Mouse (Mus musculus): ENCODE results near the gene Per3.
A peak's percentile ranks its signal among the peaks of the same experiment; 100 is the strongest.

Per3 gene

DNA sequence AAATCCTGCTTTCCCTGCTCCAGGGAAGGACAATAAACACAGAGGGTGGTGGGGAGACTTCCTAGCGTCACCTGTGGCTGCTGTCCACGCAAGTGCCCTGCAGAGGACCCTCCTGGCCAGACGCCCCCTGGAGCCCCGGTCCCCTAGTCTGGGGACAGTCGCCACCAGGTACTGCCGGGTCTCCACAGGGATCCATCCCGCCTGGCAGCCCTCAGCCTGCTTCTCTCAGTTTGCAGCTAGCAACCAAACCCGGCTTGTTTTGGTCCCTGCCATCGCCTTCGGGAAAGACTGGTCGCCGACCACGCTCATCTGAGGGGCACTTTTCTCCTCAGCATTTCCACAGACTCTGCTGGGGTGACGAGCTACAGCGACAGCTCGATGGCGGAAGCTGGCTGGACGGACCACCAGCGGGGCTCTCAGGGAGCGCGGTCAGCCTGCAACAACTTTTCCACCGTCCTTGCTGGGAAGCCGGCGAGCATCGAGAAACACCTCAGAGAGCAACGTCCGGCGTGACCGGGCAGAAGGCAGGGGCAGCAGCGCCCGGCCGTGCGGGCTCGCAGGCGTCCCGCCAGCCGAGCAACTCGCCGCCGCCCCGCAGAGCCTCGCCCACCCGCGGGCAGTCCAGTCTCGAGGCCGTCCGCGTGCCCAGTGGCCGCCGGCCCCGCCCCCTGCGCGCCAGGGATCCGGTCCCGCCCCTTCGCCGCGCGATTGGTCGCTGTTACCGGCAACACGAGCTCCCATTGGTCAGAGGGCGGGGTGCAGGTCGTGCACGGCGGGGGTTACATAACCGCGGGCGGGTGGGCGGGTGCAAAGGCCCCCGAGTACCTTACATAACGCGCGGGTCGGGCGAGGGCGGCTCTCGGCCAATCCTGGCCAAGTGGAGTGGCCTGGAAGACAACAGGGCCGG lies at the start of gene Per3:
Gene Per3, minus strand, starts transcription at position 629 of the 907 bp plus-strand sequence.
- DNase-seq (ENCODE audit: low read depth, low spot score): peak; percentile 93

DNA sequence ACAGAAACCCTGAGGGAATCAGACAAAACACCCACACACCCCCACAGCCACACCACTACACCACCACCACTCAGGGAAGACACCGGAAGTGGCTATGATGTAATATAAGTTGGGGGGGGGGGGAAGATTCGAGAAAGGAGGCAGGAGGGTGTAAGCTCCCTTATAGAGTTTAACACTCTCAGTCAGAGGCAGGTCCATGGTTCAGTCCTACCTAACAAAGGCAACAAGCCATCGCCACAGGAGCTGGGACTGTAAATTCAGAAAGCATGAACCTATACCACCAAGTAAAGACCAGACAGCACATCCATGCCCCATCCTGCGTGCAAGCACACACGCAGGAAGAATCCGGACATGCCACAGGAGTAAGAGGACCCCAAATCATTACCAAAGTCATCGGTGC lies 44.8 kb upstream of the Per3 start, which contains the start of gene Gm13090:
Gene Gm13090, plus strand, starts transcription at position 301 of the 400 bp plus-strand sequence.
- no peak for DNase-seq (ENCODE audit: low read depth, low spot score)

DNA sequence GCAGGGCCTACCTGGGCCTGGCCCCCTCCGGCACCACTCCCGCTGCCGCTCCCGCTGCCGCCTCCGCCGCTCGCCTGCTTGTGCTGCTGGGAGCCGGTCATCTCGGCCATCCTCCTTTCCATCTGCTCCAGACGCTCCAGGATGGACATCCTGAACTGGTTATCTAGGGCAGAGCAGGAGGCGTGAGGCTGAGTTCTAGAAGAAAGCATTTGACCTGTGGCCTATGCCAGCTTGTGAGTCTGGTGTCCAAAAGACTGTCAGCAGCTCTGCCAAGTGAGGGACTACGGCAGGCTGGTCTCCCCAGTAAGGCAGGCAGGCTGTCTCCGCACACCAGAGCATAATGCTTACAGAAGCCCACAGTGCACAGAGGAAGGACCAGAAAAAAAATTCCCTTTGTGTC lies 44.4 kb upstream of the Per3 start:
- DNase-seq (ENCODE audit: low read depth, low spot score): no peak

DNA sequence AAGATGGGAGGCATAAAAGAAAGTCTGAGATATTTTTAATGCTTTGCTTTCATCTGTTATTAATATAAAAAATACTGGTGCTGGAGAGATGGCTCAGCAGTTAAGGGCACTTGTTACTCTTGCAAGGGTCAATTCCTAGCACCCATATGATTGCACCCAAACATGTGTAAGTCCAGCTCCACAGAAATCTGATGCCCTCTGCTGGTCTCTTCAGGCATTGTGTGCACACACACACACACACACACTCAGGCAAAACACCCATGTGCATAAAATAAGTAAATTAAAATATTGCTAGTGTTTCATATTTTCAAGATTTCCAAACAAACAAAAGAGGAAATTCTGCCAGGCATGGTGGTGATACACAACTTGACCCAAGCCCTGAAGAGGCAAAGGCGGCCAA lies 42.9 kb upstream of the Per3 start:
- DNase-seq (ENCODE audit: low read depth, low spot score): no peak

DNA sequence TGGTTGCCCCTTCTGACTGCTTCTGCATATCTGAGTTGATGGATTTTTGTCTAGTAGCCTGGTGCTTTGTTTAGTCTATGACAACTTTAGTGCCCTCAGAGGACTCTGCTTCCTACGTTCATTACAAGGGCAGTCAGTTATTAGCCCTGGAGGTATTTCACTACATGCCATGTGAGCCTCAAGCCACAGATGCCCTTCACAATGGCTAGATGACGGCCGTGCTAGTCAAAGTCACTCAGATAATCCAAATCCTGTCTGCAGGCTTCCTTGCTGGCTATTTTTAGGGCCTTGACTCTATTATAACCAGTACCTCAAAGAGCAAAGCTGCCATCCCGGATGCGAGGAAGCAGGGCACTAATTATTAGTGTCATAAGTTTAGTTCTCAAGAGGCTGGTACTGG lies 38.6 kb upstream of the Per3 start:
- no peak for DNase-seq (ENCODE audit: low read depth, low spot score)

DNA sequence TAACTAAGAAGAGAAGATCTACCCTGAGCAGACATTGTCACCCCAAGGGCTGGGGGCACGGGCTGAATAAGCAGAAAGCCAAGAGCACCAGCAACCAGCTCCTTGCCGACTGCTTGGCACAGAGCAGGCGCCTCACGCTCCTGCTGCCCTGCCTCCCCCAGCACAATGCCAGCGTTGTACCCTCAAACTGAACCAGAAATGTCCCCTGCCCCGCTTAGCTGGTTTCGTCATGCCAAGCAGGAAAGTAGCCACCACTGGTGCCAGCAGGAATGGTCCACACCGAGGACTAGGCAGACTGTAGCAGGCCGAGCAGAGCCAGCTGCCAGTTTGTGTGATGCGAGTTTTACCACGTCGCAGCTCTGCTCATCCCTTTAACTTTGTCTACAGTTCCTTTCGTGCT lies 37.5 kb upstream of the Per3 start:
- DNase-seq (ENCODE audit: low read depth, low spot score): no peak

DNA sequence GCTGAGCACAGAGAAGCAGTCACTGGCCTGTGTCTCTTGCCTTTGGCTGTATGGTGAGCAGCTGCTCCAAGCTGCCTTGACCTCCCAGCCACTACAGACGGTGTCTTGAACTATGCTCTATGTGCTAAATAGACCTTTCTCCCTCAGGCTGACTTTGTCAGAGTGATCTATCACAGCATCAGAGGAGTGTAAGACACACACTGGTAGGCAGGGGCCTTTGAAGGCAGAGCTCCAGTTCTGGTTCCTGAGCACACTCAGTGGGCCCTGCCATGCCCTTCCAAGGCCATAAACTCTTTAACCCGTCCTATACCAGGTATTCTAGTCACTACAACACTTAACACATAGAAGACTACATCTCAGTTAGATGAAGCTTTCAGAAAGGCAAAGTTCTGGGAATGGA lies 36.9 kb upstream of the Per3 start:
- DNase-seq (ENCODE audit: low read depth, low spot score): no peak

DNA sequence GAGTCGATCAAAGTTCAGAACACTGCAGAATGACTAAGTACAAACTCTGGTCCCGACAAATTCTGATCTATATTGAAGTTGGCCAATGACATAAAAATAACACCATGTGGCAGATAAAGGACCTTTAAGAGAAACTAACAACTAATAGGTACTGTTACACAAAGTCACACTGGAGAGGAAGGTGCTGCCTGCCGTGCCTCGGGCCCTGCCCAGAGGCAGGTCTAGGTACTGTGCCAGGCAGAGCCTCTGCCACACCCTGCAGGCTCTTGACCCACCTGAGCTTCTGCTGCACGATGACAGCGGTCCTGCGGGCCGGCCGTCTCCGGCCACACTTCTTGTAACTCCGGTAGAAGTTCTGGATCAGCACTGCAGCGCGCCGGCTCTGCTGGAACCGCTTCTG lies 30.4 kb upstream of the Per3 start:
- no peak for DNase-seq (ENCODE audit: low read depth, low spot score)

DNA sequence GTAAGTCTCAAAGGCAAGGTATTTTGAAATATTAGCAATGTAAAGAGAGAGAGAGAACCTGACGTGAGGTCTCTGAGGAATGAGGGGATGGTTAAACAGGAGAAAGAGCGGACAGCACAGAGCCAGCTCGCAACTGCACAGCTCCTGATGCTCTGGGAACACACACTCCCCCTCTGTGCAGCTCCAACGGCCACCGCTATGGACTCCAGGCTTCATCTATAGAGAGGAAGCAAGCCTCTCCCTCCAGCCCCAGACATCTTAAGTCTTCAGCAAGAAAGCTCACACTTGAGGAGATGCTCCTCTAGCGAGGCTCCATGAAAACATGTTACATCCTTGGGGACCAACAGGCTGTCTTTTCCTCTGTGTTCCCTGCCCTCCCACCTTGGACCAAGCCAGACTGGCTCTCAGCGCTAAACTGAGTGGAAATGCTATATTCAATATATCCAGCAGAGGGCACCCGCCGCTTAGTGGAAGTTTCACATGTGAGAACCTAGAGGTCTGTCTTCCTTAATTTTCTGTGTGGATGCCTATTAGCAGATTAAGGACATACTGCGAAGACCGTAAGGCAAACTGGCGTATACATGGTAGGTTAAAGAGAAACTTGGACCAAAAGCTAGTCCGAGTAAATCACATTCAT lies 28.8 kb upstream of the Per3 start:
- DNase-seq (ENCODE audit: low read depth, low spot score): peak; percentile 60

DNA sequence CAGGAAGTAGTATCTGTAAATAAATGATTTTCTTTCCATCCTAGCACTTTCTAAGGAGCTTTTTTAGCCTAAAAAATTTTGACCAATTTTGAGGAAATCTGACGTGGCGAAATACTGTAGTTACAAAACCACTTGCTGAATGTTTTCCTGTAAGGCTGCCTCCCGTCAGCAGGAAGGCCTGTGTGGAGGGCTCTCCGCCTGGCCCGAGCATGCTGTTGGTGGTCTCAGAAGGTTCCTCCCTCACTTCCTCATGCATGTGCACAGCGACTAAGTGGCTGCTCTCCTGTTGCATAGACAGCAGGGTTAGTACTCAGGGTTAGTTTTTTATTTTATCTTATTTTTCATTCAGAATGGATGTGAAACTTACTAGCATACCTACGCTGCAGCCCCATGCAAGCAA lies 26.5 kb upstream of the Per3 start:
- no peak for DNase-seq (ENCODE audit: low read depth, low spot score)

DNA sequence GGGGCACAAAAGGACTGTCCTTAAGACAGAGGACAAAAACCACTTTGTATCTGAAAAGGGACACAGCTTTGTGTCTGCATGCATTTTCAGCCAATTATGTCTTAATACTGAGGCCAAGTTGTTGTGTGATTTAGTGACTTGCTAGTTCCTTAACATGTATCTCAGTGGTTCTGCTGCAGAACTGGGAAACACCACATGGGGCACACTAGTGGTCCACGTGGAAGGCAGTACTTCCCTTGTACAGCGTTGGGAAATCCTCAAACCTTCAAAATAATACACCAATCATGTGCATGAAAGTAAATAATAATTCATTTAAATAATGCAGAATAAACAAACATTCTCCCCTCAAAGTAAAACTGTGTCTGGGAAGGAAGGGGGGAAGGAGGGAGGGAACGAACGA lies 24.3 kb upstream of the Per3 start:
- no peak for DNase-seq (ENCODE audit: low read depth, low spot score)

DNA sequence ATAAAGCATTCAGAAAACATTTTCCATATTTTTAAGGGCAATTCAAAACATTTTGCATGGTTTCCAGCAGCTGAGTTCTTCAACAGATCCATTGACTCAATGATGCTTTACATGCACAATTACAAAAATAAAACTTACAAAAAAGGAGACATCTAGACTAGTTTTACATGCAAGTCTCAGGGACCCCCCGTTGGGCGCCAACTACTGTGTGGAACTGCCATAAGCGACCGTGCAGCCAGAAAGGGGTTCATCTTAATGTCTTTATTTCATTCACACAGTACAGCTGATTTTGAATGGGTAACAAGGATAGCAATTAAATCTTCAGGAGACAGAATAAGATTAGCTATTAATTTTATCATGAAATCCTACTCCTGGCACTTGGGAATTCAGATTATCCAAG lies 15.1 kb upstream of the Per3 start:
- no peak for DNase-seq (ENCODE audit: low read depth, low spot score)

DNA sequence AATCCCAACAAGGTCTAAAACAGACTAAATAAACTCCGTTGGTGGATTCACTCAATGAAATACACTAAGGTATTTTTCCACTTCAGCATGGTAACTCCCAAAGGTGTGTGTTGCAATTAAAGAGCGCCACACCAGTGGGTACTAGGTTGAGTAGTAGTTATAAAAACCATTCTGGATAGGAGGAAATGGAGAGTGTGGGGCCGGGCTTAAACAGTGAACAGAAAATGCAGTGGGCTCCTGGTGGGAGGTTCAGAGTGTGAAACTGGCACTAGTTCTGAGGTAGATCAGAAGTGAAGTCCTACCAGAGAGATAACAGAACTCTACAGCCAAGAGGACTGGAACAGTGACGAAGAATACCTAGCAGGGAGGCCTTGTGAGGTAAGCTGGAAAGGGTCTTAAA lies 14.2 kb upstream of the Per3 start:
- DNase-seq (ENCODE audit: low read depth, low spot score): no peak

DNA sequence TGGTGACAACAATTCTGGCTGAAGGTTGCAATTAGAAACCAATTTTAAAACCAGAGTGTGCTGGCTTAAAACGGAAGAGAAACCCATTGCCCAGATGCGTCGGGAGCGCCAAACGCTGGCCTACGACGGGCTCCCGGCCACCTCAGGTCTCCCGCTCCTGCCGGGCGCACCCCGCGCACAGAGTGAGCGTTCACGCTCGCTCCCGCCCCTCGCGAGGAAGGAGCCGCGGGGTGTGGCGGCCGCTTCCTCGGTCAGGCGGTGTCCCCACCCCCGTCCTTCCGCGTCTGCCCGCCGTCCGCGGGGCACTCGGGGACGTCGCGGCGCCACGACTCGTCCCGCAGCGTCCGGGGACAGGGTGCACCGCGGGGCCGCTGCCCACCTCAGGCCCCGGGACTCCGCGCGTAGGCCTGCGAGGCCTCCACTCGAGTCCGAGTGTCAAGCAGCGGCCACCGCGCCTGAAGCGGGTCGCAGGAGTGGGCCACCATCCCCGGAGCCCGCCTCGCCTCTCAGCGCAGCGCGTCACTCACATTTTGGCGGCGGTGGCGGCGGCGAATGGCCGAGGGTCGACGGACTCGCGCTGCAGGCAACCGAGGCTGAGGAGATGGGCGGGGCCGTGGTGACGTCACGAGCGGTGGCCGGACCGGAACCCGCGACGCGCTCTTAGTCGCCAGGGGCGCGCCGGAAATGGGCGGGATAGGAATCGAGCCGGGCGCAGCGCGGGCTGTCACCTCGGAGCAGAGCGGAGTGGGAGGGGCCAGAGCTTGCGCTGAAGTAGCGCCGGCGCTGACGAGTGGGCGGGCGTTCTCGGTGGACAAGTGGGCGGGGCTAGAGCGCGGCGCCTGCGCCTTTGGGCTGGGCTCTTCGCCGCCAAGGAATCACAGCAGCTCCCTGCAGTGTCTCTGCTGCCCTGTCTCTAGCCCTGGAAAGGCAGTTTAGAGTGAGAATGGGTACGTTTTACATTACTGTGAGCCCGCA lies 13.2 kb upstream of the Per3 start, which contains the start of gene Vamp3:
Gene Vamp3, minus strand, starts transcription at position 617 of the 975 bp plus-strand sequence.
- peak; percentile 98 for DNase-seq (ENCODE audit: low read depth, low spot score)

DNA sequence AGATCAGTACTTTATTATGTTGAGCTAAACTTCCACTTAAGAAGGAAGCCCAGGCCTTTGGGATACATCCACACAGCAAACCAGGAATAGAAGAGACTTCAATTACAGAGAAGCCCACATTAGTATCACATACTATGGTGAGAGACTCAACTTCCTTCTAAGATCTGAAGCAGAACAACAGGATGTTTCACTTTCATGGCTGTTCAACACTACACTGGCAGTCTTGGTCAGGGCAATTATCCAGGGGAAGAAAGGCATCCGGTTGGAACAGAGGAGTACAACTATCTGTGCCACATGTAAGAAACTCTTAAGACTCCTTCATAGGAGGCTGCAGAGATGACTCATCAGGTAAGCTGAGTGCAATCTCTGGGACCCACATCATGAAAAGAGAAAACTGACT lies 6.7 kb upstream of the Per3 start:
- no peak for DNase-seq (ENCODE audit: low read depth, low spot score)

DNA sequence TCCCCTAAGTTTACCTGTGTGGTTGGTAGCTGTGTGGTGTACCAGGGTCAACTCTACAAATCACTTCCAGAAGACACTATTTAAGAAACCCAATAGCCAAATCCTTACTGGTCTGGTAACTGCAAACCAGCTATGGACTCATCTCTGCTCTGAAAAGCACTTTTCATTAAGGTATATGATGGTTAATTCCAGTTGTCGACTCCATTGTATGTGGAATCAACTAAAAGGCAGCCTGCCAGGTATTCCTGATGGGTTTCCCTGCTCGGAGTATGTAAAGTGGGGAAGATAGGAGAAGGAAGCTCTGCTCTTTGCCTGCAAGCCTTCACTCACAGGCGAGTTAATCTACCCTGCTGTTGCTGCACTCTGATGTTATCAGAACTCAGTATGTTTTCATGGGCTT lies 2.1 kb upstream of the Per3 start:
- no peak for DNase-seq (ENCODE audit: low read depth, low spot score)

DNA sequence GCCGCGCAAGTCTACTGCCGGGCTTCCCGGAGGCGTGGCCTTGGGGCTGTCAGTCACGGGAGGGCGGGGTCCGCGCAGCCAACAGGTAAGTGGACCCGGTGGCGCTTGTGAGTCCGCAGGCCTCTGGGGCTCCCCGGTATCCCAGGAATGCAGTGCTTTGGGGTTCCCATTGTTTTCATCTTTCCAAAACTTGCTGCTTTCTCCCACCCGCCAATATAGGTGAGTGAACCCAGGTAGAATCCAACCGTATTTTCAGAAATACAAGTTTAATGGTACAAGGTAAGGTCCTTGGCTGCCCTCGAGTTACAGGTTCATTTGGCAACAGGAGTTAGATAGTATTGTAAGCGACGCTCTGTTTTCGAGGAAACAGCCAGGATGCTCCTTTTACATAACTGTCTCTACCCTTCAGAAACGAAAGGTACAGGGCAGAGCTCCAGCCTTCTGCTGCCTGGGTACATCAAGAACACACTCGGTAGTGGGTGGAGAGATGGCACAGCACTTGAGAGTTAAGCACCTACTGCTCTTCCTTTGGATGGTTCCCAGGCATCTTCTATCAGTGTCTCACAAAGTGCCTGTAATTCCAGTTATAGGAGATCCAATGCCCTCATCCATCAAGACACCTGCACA lies 592 bp upstream of the Per3 start:
- no peak for DNase-seq (ENCODE audit: low read depth, low spot score)

DNA sequence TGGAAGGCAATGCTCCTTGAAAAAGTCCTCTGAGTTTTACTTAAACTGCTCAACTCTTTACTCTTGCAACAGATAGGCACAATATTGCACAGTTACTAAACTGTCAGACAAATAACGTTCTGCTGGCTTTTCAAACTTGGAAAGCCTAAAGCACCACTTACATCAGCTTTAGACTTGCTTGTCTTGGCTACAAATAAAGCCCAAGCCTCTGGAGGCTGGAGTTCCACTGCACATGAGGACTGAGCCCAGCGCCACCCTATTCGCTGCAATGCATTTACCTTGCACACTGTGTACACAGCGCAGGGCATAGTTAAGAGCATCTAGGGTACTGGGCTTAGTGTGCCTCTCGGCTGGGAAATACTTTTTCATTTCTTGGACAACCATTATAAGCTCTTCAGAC lies 1.2 kb downstream of the Per3 start:
- DNase-seq (ENCODE audit: low read depth, low spot score): no peak

DNA sequence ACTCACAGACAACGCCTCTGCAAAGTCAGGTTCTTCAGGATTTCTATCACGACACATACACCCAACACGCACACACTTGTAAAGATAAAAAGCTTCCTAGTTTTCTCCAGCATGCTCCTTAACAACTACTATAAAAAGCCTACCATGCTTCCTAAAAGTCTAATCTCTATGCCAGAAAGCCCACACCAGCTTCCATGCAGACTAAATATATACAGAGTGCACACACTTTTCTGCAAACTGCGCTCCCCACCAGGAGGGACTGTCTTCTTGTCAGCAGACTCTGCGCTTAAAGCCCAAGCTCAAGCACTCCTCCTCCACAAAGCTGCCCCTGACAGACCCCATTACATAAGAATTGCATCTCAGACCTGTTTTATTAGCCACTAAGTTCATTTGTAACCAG lies 3.0 kb downstream of the Per3 start:
- no peak for DNase-seq (ENCODE audit: low read depth, low spot score)

DNA sequence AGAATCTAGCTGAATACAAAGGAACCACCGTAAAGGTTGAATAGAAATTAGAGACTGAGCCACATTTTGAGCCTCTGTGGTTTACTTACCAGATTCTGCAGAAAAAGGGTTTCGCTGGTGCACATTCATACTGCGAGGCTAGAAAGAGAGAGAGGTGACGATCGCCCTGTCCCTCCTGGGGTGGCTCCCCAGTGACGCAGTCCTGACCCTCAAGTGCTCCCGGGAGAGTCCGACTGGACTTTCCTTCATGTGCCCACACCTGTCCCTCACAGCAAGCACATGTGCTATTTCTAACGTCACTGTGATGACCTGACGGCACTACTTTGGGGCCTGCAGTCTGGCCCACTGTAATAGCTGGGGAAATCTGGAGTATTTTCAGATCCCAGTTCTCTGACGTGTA lies 6.7 kb downstream of the Per3 start:
- no peak for DNase-seq (ENCODE audit: low read depth, low spot score)

DNA sequence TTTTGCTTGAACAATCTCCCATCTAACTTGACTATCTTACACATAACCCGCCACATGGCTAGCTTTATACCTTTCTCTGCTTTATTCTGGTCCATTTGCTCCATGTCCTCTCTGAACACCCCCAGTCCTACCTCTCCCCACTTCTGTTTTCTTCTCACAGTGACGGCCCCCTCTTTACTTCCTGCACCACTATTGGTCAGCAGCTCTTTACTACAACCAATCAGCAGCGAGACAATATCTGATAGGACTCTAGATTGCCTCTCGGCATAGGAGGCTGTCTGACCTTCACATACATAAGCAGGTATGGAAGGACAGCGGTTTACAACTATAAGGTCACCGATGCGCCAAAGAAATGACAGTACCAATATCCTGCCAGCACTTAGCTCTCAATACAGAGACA lies 7.9 kb downstream of the Per3 start:
- DNase-seq (ENCODE audit: low read depth, low spot score): no peak
